Comparison of ENCODE assay signal across 8 mouse cellular contexts in the genomic region with DNA sequence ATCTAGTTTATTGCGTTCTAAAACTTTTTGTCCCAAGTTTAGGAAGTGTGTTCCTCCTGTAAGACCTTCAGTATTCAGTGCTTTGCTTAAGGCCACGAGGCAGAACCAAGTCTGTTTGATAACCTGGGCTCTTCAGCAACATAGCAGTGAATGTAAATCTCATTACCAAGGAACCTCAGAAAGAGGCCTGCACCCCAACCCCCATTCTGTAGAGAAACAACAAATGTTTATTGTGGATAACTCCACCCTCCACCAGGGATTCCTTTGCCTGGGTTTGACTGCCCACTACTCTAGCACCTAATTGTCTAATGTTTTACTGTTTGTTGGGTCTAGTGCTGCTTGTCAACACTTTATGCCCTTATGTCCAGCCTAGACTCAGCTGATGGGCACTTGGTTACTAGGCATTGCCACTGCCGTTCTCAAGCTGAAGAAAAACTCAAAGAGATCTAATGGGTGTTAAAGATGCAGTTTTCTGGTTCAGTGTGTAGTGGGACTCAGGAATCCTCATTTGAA. TPM values are rescaled to one million over a fixed set of nuclear protein-coding genes. Genes with fewer than 3 reads are reported as not detected.
DNase-seq lines count a peak whose midpoint lies in the region; ATAC-seq and TF ChIP-seq lines count a peak whose summit lies in the region.

No protein-coding gene starts in this region.

- H3K4me1 ChIP-seq in heart, embryonic 10.5 days: peaks cover 27% of the 10 kb centered on the region
- H3K4me1 ChIP-seq in CH12.LX (ENCODE audit: control insufficient read depth in 1 of 2, insufficient read depth in 2 of 2): peaks cover 0 to 22% of the 10 kb centered on the region in 2 experiments; a peak in 2 of 4 replicates
- H3K4me1 ChIP-seq in forebrain, embryonic 12.5 days: peaks cover 25% of the 10 kb centered on the region
- peaks cover 34% of the 10 kb centered on the region for H3K4me1 ChIP-seq in liver, embryonic 13.5 days (replicated peaks)

- peak overlapping the region; percentile 79 for H3K9ac ChIP-seq in CH12.LX (ENCODE audit: insufficient read depth, low read depth)
- peak overlapping the region; percentile 99 for H3K9ac ChIP-seq in forebrain, embryonic 12.5 days
- peak overlapping the region; percentile 94 for H3K9ac ChIP-seq in liver, embryonic 13.5 days

- dilution Hi-C loops in CH12.LX (cut with MboI; ENCODE audit: extremely low pct_ligation_motif_present, extremely low pct_unique_long_range_greater_than_20kb, low sequenced_read_pairs): no loop called here

- 33% methylated on average over 3 of the region's 3 CpGs for WGBS in heart, embryonic 10.5 days
- whole genome bisulfite sequencing in forebrain, embryonic 12.5 days: 44% methylated on average over 3 of the region's 3 CpGs
- WGBS in liver, embryonic 13.5 days (ENCODE audit: insufficient replicate concordance): 32% methylated on average over 3 of the region's 3 CpGs

- TF ChIP-seq POLR2A in CH12.LX (IDR thresholded peaks at IDR 0.05; ENCODE audit: low read depth, low read length): no peak

- in situ Hi-C loops in CH12.LX (cut with MboI; ENCODE audit: low pct_ligation_motif_present, low pct_unique_long_range_greater_than_20kb, low sequenced_read_pairs): no loop called here

- H3K4me3 ChIP-seq in heart, embryonic 10.5 days: peak overlapping the region; percentile 88
- peak overlapping the region; percentile 66 to 96 (median 72) for H3K4me3 ChIP-seq in CH12.LX (replicated peaks in 1 of 3; ENCODE audit: low read depth in 2 of 3, low read length in 2 of 3, poor library complexity in 1 of 3)
- H3K4me3 ChIP-seq in forebrain, embryonic 12.5 days (replicated peaks): peak overlapping the region; percentile 97
- H3K4me3 ChIP-seq in liver, embryonic 13.5 days (replicated peaks): peak overlapping the region; percentile 95

- H3K4me2 ChIP-seq in CH12.LX (ENCODE audit: insufficient read depth, low read depth, poor library complexity, severe bottlenecking): peak overlapping the region; percentile 74
- peak overlapping the region; percentile 92 for H3K4me2 ChIP-seq in forebrain, embryonic 12.5 days
- H3K4me2 ChIP-seq in liver, embryonic 13.5 days: peak overlapping the region; percentile 84

- no peaks in the 10 kb centered on the region for H3K9me3 ChIP-seq in heart, embryonic 10.5 days
- H3K9me3 ChIP-seq in CH12.LX (replicated peaks; ENCODE audit: low read length): no peaks in the 10 kb centered on the region
- no peaks in the 10 kb centered on the region for H3K9me3 ChIP-seq in forebrain, embryonic 12.5 days
- H3K9me3 ChIP-seq in liver, embryonic 13.5 days (replicated peaks): no peaks in the 10 kb centered on the region

- no peak for TF ChIP-seq CTCF in CH12.LX (conservative IDR thresholded peaks at IDR 0.05 in 1 of 2, IDR thresholded peaks at IDR 0.05 in 1 of 2; ENCODE audit: low read depth in 2 of 2, low read length in 2 of 2)

- TF ChIP-seq EP300 in CH12.LX (IDR thresholded peaks at IDR 0.05; ENCODE audit: low read length): no peak

- TF ChIP-seq RAD21 in CH12.LX (IDR thresholded peaks at IDR 0.05; ENCODE audit: low read depth, low read length): no peak

- H3K27ac ChIP-seq in heart, embryonic 10.5 days: peak overlapping the region; percentile 99
- no peak overlapping the region for H3K27ac ChIP-seq in CH12.LX (ENCODE audit: insufficient read depth, low read depth)
- peak overlapping the region; percentile 92 for H3K27ac ChIP-seq in forebrain, embryonic 12.5 days
- peak overlapping the region; percentile 80 for H3K27ac ChIP-seq in liver, embryonic 13.5 days

- DNase-seq in heart, embryonic 10.5 days (ENCODE audit: low spot score): no peak
- no peak for DNase-seq in heart, adult 8-10 months (ENCODE audit: low spot score)
- DNase-seq in CH12.LX (ENCODE audit: extremely low read depth): no peak
- no peak for DNase-seq in liver, embryonic 13.5 days
- DNase-seq in cerebellum, adult 8-10 months: no peak
- DNase-seq in testis, postnatal 10 days (ENCODE audit: low spot score): no peak
- DNase-seq in adrenal gland, postnatal 25 days: no peak

- peaks cover 34% of the 10 kb centered on the region for H3K36me3 ChIP-seq in heart, embryonic 10.5 days
- peaks cover 4 to 44% of the 10 kb centered on the region in 2 experiments for H3K36me3 ChIP-seq in CH12.LX (replicated peaks in 1 of 2; ENCODE audit: control insufficient read depth in 1 of 2, insufficient read depth in 1 of 2, low read length in 1 of 2)
- peaks cover 24% of the 10 kb centered on the region for H3K36me3 ChIP-seq in forebrain, embryonic 12.5 days (replicated peaks)
- peaks cover 29% of the 10 kb centered on the region for H3K36me3 ChIP-seq in liver, embryonic 13.5 days

- H3K79me2 ChIP-seq in CH12.LX (replicated peaks; ENCODE audit: control insufficient read depth, extremely low read depth, insufficient read depth, poor library complexity, severe bottlenecking): peaks cover 35% of the 10 kb centered on the region

- no peaks in the 10 kb centered on the region for H3K27me3 ChIP-seq in heart, embryonic 10.5 days (ENCODE audit: insufficient read depth, poor library complexity, severe bottlenecking)
- H3K27me3 ChIP-seq in CH12.LX (replicated peaks): no peaks in the 10 kb centered on the region
- H3K27me3 ChIP-seq in forebrain, embryonic 12.5 days: no peaks in the 10 kb centered on the region
- H3K27me3 ChIP-seq in liver, embryonic 13.5 days: no peaks in the 10 kb centered on the region

- ATAC-seq in forebrain, embryonic 12.5 days (ENCODE audit: low FRiP score): no peak
- no peak for ATAC-seq in liver, embryonic 13.5 days (ENCODE audit: low read depth)

TF ChIP-seq in CH12.LX, 34 proteins besides CTCF, POLR2A, EP300 and RAD21:
- TF ChIP-seq GABPA (IDR thresholded peaks at IDR 0.05; ENCODE audit: insufficient replicate concordance, low read depth, low read length) (no peak), SIN3A (IDR thresholded peaks at IDR 0.05; ENCODE audit: low read length) (no peak), PAX5 (IDR thresholded peaks at IDR 0.05; ENCODE audit: low read length) (no peak), NRF1 (IDR thresholded peaks at IDR 0.05; ENCODE audit: low read depth, low read length) (no peak), USF1 (IDR thresholded peaks at IDR 0.05; ENCODE audit: low read depth, low read length) (no peak), CHD2 (IDR thresholded peaks at IDR 0.05; ENCODE audit: low read length) (no peak), RCOR1 (conservative IDR thresholded peaks at IDR 0.05; ENCODE audit: low read depth, low read length) (no peak), NELFE (IDR thresholded peaks at IDR 0.05; ENCODE audit: low read depth, low read length) (no peak), IRF4 (IDR thresholded peaks at IDR 0.05; ENCODE audit: low read depth, low read length) (no peak), USF2 (conservative IDR thresholded peaks at IDR 0.05; ENCODE audit: low read depth, low read length) (no peak), POLR2AphosphoS2 (IDR thresholded peaks at IDR 0.05; ENCODE audit: low read depth, low read length) (no peak), ZC3H11A (IDR thresholded peaks at IDR 0.05; ENCODE audit: low read depth, low read length) (no peak), CHD1 (IDR thresholded peaks at IDR 0.05; ENCODE audit: low read depth, low read length) (no peak), ZMIZ1 (IDR thresholded peaks at IDR 0.05; ENCODE audit: low read depth, low read length) (no peak), TBP (conservative IDR thresholded peaks at IDR 0.05; ENCODE audit: low read depth, low read length) (no peak), ELF1 (IDR thresholded peaks at IDR 0.05; ENCODE audit: low read depth, low read length) (no peak), MAZ (IDR thresholded peaks at IDR 0.05; ENCODE audit: low read depth, low read length) (no peak), MXI1 (IDR thresholded peaks at IDR 0.05; ENCODE audit: low read depth, low read length) (no peak), JUN (IDR thresholded peaks at IDR 0.05; ENCODE audit: insufficient read depth, low read depth, low read length) (no peak), BHLHE40 (IDR thresholded peaks at IDR 0.05; ENCODE audit: low read depth, low read length) (no peak)

RNA-seq across cellular contexts. Expression of a gene that starts 2.8 kb away (rescaled TPM):
- polyA plus RNA-seq in heart, embryonic 10.5 days (2016; fragmentation: Nextera tagmentation; extraction: Ambion mirVana): 411 and 428 TPM in 2 replicates
- 100 to 1,000 TPM; 157 to 166 (median 162) TPM for total RNA-seq in heart, adult 8-10 months (2022)
- 68.9 and 81.2 TPM in 2 replicates for total RNA-seq in CH12.LX (2012; rRNA removed)
- total RNA-seq in CH12.LX (2014; rRNA removed): 47.3 and 73.0 TPM in 2 replicates
- polyA plus RNA-seq in CH12.LX (2012; ENCODE audit: insufficient read length, low read depth): 318 and 337 TPM in 2 replicates
- 497 and 562 TPM in 2 replicates for polyA plus RNA-seq in forebrain, embryonic 12.5 days (2016; fragmentation: Nextera tagmentation; extraction: Ambion mirVana)
- polyA plus RNA-seq in liver, embryonic 13.5 days (2015; fragmentation: Nextera tagmentation; extraction: Ambion mirVana): 327 and 339 TPM in 2 replicates
- 296 and 313 TPM in 2 replicates for total RNA-seq in adrenal gland, postnatal 25 days (2021)
